Mouse (Mus musculus) bone marrow macrophage, adult 2 months (primary cell): ENCODE measurements around the gene Pmfbp1. TPM values are rescaled to one million over a fixed set of nuclear protein-coding genes. Genes with fewer than 3 reads are reported as not detected.

ENCODE experiments used
- H3K27ac ChIP-seq: 2 replicates; pipeline ENCODE4 v1.5.1; 2012; ENCODE audit warnings: low read depth, low read length; ENCODE audit not compliant: insufficient read depth
- H3K4me1 ChIP-seq: 2 replicates; pipeline ENCODE4 v1.6.1; 2012; ENCODE audit warnings: low read length; ENCODE audit not compliant: control insufficient read depth, insufficient read depth
- H3K4me3 ChIP-seq: 2 replicates; pipeline ENCODE4 v1.5.1; 2012; ENCODE audit warnings: mild to moderate bottlenecking, low read length, moderate library complexity; ENCODE audit not compliant: insufficient read depth
- CTCF ChIP-seq: IDR thresholded peaks from 2 replicates; pipeline ENCODE4 v1.5.1; 2012; ENCODE audit warnings: low read depth, mild to moderate bottlenecking, low read length, moderate library complexity
- POLR2A ChIP-seq: IDR thresholded peaks from 2 replicates; pipeline ENCODE4 v1.6.1; 2012; ENCODE audit warnings: mild to moderate bottlenecking, low read depth, low read length, borderline replicate concordance
- polyA plus RNA-seq: library from polyadenylated mRNA; stranded (reverse); fragments of >200 nt; gene quantifications from 2 replicates; pipeline ENCODE4 v1.2.4, GENCODE M21; 2012; ENCODE audit not compliant: missing spikeins, insufficient read depth, insufficient read length

The Pmfbp1 gene
- polyA plus RNA-seq, 1 experiment, result not detected

DNA sequence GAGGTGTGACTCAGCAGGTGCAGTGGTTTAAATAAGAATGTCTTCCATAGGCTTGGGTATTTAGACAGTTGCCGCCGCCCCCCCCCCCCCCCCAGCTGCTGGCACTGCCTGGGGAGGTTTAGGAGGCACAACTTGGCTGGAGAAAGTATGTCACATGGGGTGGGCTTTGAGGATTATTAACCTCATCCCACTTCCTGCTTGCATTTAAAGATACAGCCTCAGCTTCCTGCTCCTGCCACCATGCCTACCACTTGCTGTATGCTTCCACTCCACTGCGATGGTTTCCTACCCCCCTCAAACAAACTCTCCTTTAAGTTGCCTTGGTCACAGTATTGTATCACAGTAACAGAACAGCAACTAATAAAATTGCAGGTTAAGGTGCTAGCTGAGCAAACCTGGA, 50.2 kb downstream of the Pmfbp1 start:
- no peak overlapping the region for H3K27ac ChIP-seq
- H3K4me1 ChIP-seq, result no peaks in the 10 kb centered on the region
- no peak for TF ChIP-seq POLR2A
- no peak for TF ChIP-seq CTCF
- no peak overlapping the region for H3K4me3 ChIP-seq

DNA sequence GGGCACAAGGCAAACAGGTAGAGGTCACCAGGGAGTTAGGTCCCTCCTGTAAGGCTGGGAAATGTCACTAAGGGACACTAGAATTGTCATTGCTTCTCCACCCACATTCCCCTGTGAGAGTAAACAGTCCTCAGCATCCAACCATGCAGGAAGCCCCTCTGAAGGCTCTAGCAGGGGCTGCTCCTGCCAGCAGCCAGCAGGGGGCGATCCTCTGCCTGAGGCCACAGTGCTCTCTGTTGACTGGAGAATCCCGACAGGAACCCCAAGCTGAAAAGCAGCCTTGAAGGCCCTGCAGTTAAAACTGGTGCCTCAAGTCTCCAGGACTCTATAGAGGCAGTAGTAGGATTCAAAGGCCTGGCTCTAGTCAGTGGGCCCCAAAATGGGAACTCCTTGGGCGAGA, 57.8 kb downstream of the Pmfbp1 start:
- Histone ChIP-seq H3K27ac (no peak overlapping the region), H3K4me3 (no peak overlapping the region), H3K4me1 (no peaks in the 10 kb centered on the region)
- TF ChIP-seq CTCF, result peak; percentile 59
- TF ChIP-seq POLR2A, result no peak

DNA sequence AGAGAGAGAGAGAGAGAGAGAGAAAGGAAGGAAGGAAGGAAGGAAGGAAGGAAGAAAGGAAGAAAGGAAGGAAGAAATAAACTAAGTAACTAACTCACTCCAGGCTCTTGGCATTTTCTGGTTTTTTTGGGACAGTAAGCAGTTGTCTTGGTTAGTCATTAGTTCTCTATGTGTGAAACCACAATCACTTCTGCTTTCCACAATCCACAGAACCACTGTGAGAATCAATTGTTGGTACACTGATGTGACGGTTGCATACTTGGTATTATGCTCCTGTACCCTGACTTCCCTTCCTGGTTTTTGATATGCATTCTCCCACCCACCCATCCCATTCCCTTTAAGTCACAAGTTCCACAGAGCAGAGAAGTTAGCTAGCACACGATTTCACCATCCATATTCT, 70.1 kb downstream of the Pmfbp1 start:
- no peak for TF ChIP-seq CTCF
- no peak for TF ChIP-seq POLR2A
- H3K4me1 ChIP-seq, result peaks cover 16% of the 10 kb centered on the region
- peak overlapping the region; percentile 98; the same call in 1 of the 2 replicates for H3K4me3 ChIP-seq
- H3K27ac ChIP-seq, result peak overlapping the region; percentile 98; the same call in 1 of the 2 replicates

DNA sequence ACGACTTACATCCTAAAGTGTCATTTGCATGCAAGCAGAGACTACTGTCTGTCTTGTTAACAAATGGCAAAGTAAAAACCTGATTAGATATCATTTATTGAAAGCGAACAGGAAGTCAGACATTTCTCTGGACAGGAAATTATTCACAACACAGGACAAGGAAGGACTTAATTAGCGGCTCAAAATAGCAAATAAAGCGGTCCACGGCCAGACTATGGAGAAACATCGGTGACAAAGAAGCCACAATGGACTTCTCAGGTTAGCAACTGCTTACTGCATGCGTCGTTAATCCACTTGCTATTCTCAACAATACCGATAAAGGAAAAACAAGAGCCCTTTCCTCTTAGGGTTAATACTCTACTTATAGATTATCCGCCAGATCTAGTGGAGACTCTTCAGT, 70.9 kb downstream of the Pmfbp1 start:
- TF ChIP-seq CTCF (no peak), POLR2A (no peak)
- Histone ChIP-seq H3K4me1 (peaks cover 16% of the 10 kb centered on the region), H3K4me3 (peak overlapping the region; percentile 98), H3K27ac (peak overlapping the region; percentile 98)

DNA sequence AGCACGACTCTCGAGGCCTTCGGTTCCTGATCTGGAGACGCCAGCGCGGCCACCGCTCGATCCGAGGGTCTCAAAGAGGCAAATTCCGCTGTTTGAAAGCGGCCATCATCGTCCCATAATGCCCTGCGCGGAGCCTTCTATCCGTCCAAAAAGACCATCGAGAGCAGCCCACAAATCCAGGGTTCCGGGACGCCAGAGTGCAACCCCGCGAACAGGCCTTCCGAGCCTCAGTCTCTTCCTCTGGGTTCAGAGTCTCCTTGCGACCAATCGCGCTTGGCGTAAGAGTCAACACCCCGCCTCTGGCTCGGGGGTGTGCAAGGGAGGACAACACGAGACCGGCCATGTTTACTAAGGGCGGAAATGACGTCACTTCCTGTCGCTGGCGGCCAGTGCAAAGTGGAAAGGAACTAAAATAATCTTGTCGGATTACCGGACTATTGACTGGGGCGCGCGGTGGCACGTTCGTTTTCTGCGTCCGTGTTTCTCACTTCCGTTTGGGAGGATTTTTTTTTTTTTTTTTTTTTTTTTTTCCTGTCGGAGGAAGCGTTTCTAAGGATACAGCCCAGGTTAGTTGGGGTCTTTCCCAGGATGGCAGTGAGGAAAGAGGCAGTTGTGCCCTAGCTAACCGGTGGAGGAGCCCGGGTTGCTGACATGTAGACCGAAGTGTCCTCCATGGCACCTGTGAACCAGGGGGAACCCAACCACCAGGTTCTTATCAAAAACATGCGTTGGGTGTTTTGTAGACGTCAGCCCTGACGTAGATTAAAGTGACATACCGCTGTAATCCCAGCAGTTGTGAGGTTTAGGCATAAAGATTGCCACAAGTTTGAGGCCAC, 71.9 kb downstream of the Pmfbp1 start, which contains the start of the genes Dhx38 and Txnl4b:
Gene Dhx38, minus strand, starts transcription at position 364 of the 836 bp plus-strand sequence.
Gene Txnl4b, plus strand, starts transcription at position 395 of the 836 bp plus-strand sequence.
- Histone ChIP-seq H3K4me3 (peak within 1 kb of the TSS; percentile 98), H3K4me1 (peaks cover 16% of the 10 kb centered on the region)
- TF ChIP-seq POLR2A, result no peak
- no peak for TF ChIP-seq CTCF

DNA sequence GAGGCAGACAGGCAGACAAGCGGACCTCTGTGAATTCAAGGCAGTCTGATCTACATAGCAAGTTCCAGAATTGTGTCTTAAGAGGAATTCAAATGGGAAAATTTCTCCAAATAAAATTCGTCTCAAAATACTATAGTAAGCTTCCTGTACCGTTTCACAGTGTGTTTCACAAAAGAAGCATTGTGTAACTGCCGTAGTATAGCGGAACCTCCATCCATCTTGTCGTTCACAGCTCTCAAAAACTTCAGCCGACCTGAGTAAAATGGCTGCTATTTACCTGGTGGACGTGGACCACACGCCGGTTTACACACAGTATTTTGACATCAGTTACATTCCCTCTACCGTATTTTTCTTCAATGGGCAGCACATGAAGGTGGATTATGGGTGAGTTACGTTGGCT, 77.3 kb downstream of the Pmfbp1 start:
- no peak overlapping the region for H3K4me3 ChIP-seq
- no peak overlapping the region for H3K27ac ChIP-seq
- TF ChIP-seq POLR2A, result no peak
- TF ChIP-seq CTCF, result no peak
- H3K4me1 ChIP-seq, result peaks cover 9% of the 10 kb centered on the region

More for the DNA sequence above, 71.9 kb downstream of the Pmfbp1 start, which contains the start of the genes Dhx38 and Txnl4b:
- peak within 1 kb of the TSS; percentile 98 for H3K27ac ChIP-seq

DNA sequence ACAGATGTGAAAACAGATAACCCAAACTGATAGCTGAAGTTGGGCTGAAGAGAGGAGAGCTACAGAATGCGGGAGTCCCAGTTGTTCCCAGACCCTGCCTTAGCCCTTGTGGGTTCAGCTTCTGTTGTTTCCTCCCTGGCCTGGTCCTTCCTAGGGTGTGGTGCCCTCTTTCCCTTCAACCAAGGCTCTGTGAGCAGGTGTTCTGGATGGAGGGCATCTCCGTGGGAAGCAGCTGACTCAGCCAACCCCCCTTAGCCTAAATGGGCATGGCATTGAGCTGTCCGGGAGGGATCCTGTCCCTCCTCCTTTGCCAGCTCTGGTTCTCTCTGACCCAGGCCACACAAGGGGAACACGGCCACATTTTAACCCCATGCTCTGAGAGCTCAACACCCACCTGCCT, 82.5 kb downstream of the Pmfbp1 start:
- no peak overlapping the region for H3K27ac ChIP-seq
- H3K4me1 ChIP-seq, result peaks cover 10% of the 10 kb centered on the region
- no peak overlapping the region for H3K4me3 ChIP-seq
- TF ChIP-seq POLR2A (no peak), CTCF (no peak)

DNA sequence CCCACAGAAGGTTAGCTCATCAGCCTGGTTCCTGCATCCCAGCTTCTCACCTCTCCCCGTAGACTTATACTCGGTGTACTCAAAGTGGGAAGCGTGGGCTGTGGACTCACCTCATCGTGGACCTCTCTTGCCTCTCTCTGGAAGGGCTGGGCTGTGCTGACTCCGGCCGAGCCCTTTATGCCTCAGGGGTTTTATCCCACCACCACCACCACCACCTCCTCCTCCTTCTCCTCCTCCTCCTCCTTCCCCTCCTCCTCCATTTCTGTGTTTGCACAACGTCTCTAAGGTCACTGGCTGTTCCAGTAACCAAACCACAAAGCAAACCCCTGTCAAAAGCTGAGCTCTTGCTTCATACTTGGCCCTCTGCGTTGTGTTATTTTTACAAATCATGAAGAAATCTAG, 85.1 kb downstream of the Pmfbp1 start, which contains the start of gene Hp:
Gene Hp, minus strand, starts transcription at position 273 of the 402 bp plus-strand sequence.
- Histone ChIP-seq H3K4me1 (peaks cover 10% of the 10 kb centered on the region), H3K27ac (peak within 1 kb of the TSS; percentile 49), H3K4me3 (no peak within 1 kb of the TSS; the same call in 1 of the 2 replicates)
- TF ChIP-seq CTCF (no peak), POLR2A (no peak)

DNA sequence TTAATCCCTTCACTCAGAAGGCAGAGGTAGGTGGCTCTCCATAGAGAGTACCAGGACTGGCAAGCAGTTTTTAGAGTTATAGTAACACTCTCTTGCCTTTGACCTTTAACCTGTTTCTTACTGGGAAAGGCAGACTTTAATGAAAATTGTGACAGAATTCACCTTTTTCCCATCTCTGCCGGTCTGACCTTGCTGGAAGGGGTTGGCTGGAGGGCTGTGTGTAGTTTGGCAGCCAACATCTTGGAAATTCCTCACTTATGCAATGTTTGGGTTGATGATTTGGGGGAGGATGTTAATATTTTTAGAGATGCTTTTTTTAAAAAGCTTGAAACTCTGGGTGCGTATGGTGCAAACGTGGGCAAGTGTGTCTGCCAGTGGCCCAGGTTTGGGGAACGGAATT, 90.5 kb downstream of the Pmfbp1 start:
- TF ChIP-seq POLR2A (no peak), CTCF (no peak)
- peaks cover 21% of the 10 kb centered on the region for H3K4me1 ChIP-seq
- H3K4me3 ChIP-seq, result no peak overlapping the region
- no peak overlapping the region for H3K27ac ChIP-seq

DNA sequence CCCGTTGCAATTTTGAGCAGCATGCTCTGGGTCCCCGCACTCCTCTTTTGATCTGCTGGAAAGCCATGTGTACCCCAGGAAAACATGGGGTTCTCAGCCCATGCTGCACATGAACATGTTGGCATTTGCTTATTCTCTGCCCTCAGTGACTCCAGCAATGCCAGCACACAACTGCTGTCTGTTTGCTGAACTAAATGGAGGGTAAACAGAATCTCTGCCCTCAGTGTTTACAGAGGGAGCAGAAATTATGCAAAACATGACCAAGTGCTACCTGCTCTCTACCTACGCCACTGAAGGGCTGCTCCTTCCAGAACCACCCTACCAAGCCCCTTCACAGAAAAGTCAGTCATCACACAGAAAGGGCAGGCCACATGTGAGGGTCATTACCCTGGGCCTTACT, 91.0 kb downstream of the Pmfbp1 start:
- TF ChIP-seq POLR2A, result no peak
- TF ChIP-seq CTCF, result no peak
- peaks cover 17% of the 10 kb centered on the region for H3K4me1 ChIP-seq
- no peak overlapping the region for H3K4me3 ChIP-seq
- H3K27ac ChIP-seq, result peak overlapping the region; percentile 29; the same call in 1 of the 2 replicates

DNA sequence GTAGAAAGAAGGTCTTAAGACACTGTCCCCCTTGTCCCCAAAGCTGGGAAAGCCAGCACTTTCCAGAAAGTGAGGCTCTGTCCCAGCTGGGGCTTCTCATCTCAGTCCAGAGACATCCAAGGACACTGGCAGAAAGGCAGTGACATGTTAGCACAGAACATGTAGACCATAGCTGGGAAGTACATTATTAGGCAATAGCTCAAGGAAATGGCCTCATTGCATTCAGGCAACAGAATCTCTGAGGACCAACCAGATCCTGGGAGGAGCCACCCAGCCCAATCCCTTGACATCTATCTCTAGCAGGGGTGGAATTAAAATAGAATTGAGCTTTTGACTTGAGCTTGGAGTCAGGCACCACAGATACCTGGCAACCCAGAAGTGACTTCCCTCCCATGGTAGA, 91.8 kb downstream of the Pmfbp1 start:
- Histone ChIP-seq H3K4me1 (peaks cover 17% of the 10 kb centered on the region), H3K4me3 (no peak overlapping the region), H3K27ac (peak overlapping the region; percentile 29)
- no peak for TF ChIP-seq POLR2A
- no peak for TF ChIP-seq CTCF
